Mouse (Mus musculus) ovary, postnatal 10 days (tissue): Measurements from ENCODE around the gene Trappc6b.
A peak's percentile ranks its signal among the peaks of the same experiment; 100 is the strongest.

ENCODE experiments used
- DNase-seq: peaks from one replicate; pipeline ENCODE4 v3.0.0; 2022; ENCODE audit warnings: low spot score

The Trappc6b gene

GRCm38 (mm10) chr12:59055196-59055850 is 5.9 kb downstream of the Trappc6b start:
- no peak for DNase-seq

- DNase-seq, result no peak
Observed at GRCm38 (mm10) chr12:59053976-59054375, 7.3 kb downstream of the Trappc6b start.

GRCm38 (mm10) chr12:59053166-59053565 is 8.1 kb downstream of the Trappc6b start:
- DNase-seq, result no peak

- no peak for DNase-seq
Observed at GRCm38 (mm10) chr12:59052470-59052869, 8.8 kb downstream of the Trappc6b start.

GRCm38 (mm10) chr12:59040851-59041250 is 20.4 kb downstream of the Trappc6b start:
- no peak for DNase-seq

GRCm38 (mm10) chr12:59039971-59040844 is 21.1 kb downstream of the Trappc6b start:
- DNase-seq, result peak; percentile 3

- DNase-seq, result no peak
Observed at GRCm38 (mm10) chr12:59039162-59039970, 21.9 kb downstream of the Trappc6b start.

GRCm38 (mm10) chr12:59032101-59032500 is 29.2 kb downstream of the Trappc6b start:
- no peak for DNase-seq

- DNase-seq, result no peak
Observed at GRCm38 (mm10) chr12:59021306-59021705, 40.0 kb downstream of the Trappc6b start.

GRCm38 (mm10) chr12:59019891-59020290 is 41.4 kb downstream of the Trappc6b start:
- DNase-seq, result no peak

GRCm38 (mm10) chr12:59017970-59018369 is 43.3 kb downstream of the Trappc6b start:
- DNase-seq, result no peak

- DNase-seq, result peak; percentile 72
Observed at GRCm38 (mm10) chr12:59013234-59013633, 48.0 kb downstream of the Trappc6b start, which contains the start of gene Gemin2. TSS of gene Gemin2 (plus strand) at chr12:59013393.

GRCm38 (mm10) chr12:59012710-59013091 is 48.6 kb downstream of the Trappc6b start:
- no peak for DNase-seq

- peak; percentile 93 for DNase-seq
Observed at GRCm38 (mm10) chr12:59011844-59012709, 49.2 kb downstream of the Trappc6b start, which contains the start of gene Sec23a. TSS of gene Sec23a (minus strand) at chr12:59012017.

GRCm38 (mm10) chr12:59011275-59011843 is 49.9 kb downstream of the Trappc6b start:
- DNase-seq, result no peak

- no peak for DNase-seq
Observed at GRCm38 (mm10) chr12:59010482-59010881, 50.8 kb downstream of the Trappc6b start.
